Mouse (Mus musculus) G1E (cell line): ENCODE results near the gene Galk1.

ENCODE experiments used
- CTCF ChIP-seq: IDR thresholded peaks from 2 replicates; pipeline ENCODE4 v1.5.1; 2012; ENCODE audit warnings: low read depth, low read length, inconsistent platforms, mixed read lengths
- GATA1 ChIP-seq: IDR thresholded peaks from 2 replicates; pipeline ENCODE4 v1.6.1; 2012; ENCODE audit warnings: borderline replicate concordance, low read length, inconsistent platforms, mixed read lengths
- POLR2AphosphoS5 ChIP-seq: IDR thresholded peaks from 2 replicates; pipeline ENCODE4 v1.6.1; 2012; ENCODE audit warnings: low read depth, low read length, inconsistent platforms; ENCODE audit not compliant: insufficient replicate concordance
- TAL1 ChIP-seq: conservative IDR thresholded peaks from 2 replicates; pipeline ENCODE4 v1.6.1; 2012; ENCODE audit warnings: low read depth, low read length, inconsistent platforms, mixed read lengths

DNA sequence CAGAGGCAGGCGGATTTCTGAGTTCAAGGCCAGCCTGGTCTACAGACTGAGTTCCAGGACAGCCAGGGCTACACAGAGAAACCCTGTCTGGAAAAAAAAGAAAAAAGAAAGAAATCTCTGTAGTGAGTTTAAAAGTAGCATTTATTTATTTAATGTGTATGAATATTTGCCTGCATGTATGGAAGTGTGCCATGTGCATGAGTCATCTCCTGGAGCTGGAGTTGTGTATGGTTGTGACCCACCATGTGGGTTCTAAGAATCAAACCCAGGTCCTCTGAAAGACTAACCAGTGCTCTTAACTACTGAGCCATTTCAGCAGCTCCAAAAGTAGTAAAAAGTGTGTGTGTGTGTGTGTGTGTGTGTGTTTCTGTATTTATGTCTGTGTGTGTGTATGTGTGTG is 30.8 kb upstream of the Galk1 start:
- TF ChIP-seq CTCF = no peak
- no peak for TF ChIP-seq TAL1
- TF ChIP-seq POLR2AphosphoS5 = no peak
- no peak for TF ChIP-seq GATA1
